Mouse (Mus musculus) CH12.LX (cell line): ENCODE data around the gene Rprd1b. TPM values are rescaled to one million over a fixed set of nuclear protein-coding genes. Genes with fewer than 3 reads are reported as not detected.

Experiments used
- DNase-seq: peaks from one replicate; pipeline ENCODE4 v3.0.0-alpha.2; 2013; ENCODE audit errors: extremely low read depth
- H3K27ac ChIP-seq: 2 replicates; pipeline ENCODE4 v1.5.1; 2012; ENCODE audit warnings: low read depth, mild to moderate bottlenecking, control low read depth, moderate library complexity; ENCODE audit not compliant: insufficient read depth
- H3K27me3 ChIP-seq: replicated peaks from 2 replicates; pipeline ENCODE3; 2012; ENCODE audit warnings: inconsistent platforms
- H3K36me3 ChIP-seq, 2 experiments: replicated peaks in 1 of 2; 2 replicates each; pipeline versions ENCODE3 to v1.6.1; 2012; ENCODE audit warnings: inconsistent platforms in 1 of 2, low read length in 1 of 2, mild to moderate bottlenecking in 1 of 2, mixed read lengths in 1 of 2, moderate library complexity in 1 of 2; ENCODE audit not compliant: control insufficient read depth in 1 of 2, insufficient read depth in 1 of 2
- H3K4me1 ChIP-seq, 2 experiments: 2 replicates each; pipeline ENCODE4 v1.6.1; 2012; ENCODE audit warnings: inconsistent platforms in 1 of 2, moderate library complexity in 1 of 2; ENCODE audit not compliant: insufficient read depth in 2 of 2, control insufficient read depth in 1 of 2
- H3K4me2 ChIP-seq: 2 replicates; pipeline ENCODE4 v1.6.1; 2012; ENCODE audit warnings: low read depth, mild to moderate bottlenecking, control low read depth; ENCODE audit not compliant: poor library complexity, insufficient read depth, severe bottlenecking
- H3K4me3 ChIP-seq, 3 experiments: fragments of 150-350 bp in 1 of 3; sonication (generic) in 1 of 3; replicated peaks in 1 of 3; 2 replicates each; pipeline versions ENCODE3 to v1.5.1; 2011 to 2012; ENCODE audit warnings: low read depth in 2 of 3, low read length in 2 of 3, mild to moderate bottlenecking in 2 of 3, moderate library complexity in 2 of 3, control low read depth in 1 of 3, improper control_type of control experiment in 1 of 3, inconsistent platforms in 1 of 3, mixed read lengths in 1 of 3; ENCODE audit not compliant: poor library complexity in 1 of 3
- H3K79me2 ChIP-seq: replicated peaks from 2 replicates; pipeline ENCODE4 v1.6.1; 2012; ENCODE audit warnings: mild to moderate bottlenecking, moderate library complexity; ENCODE audit not compliant: control insufficient read depth, poor library complexity, insufficient read depth, severe bottlenecking; ENCODE audit errors: extremely low read depth
- H3K9ac ChIP-seq: 2 replicates; pipeline ENCODE4 v1.6.1; 2012; ENCODE audit warnings: low read depth, mild to moderate bottlenecking, control low read depth, moderate library complexity; ENCODE audit not compliant: insufficient read depth
- H3K9me3 ChIP-seq: replicated peaks from 2 replicates; pipeline ENCODE3; 2012; ENCODE audit warnings: low read length, inconsistent platforms, mixed read lengths
- BHLHE40 ChIP-seq: IDR thresholded peaks from 2 replicates; pipeline ENCODE4 v1.6.1; 2011; ENCODE audit warnings: mild to moderate bottlenecking, low read depth, low read length, improper control_type of control experiment
- CHD1 ChIP-seq: IDR thresholded peaks from 2 replicates; pipeline ENCODE4 v1.6.1; 2012; ENCODE audit warnings: low read depth, low read length, improper control_type of control experiment, inconsistent platforms
- CHD2 ChIP-seq: IDR thresholded peaks from 2 replicates; pipeline ENCODE4 v1.6.1; 2011; ENCODE audit warnings: low read length, improper control_type of control experiment
- CTCF ChIP-seq, 2 experiments: IDR thresholded peaks in 1 of 2; conservative IDR thresholded peaks in 1 of 2; 2 replicates each; pipeline ENCODE4 v1.5.1; 2011 to 2012; ENCODE audit warnings: low read depth in 2 of 2, low read length in 2 of 2, improper control_type of control experiment in 1 of 2, inconsistent platforms in 1 of 2, mild to moderate bottlenecking in 1 of 2, moderate library complexity in 1 of 2
- E2F4 ChIP-seq: IDR thresholded peaks from 2 replicates; pipeline ENCODE4 v1.6.1; 2011; ENCODE audit warnings: low read depth, low read length, improper control_type of control experiment; ENCODE audit not compliant: insufficient replicate concordance
- ELF1 ChIP-seq: IDR thresholded peaks from 2 replicates; pipeline ENCODE4 v1.6.1; 2014; ENCODE audit warnings: low read depth, mild to moderate bottlenecking, inconsistent platforms, low read length, improper control_type of control experiment
- EP300 ChIP-seq: IDR thresholded peaks from 2 replicates; pipeline ENCODE4 v1.6.1; 2011; ENCODE audit warnings: low read length, improper control_type of control experiment
- GABPA ChIP-seq: IDR thresholded peaks from 2 replicates; pipeline ENCODE4 v1.6.1; 2012; ENCODE audit warnings: low read depth, low read length, improper control_type of control experiment, inconsistent platforms; ENCODE audit not compliant: insufficient replicate concordance
- HCFC1 ChIP-seq: IDR thresholded peaks from 2 replicates; pipeline ENCODE4 v1.6.1; 2012; ENCODE audit warnings: low read depth, mild to moderate bottlenecking, inconsistent platforms, low read length, improper control_type of control experiment
- IRF4 ChIP-seq: IDR thresholded peaks from 2 replicates; pipeline ENCODE4 v1.6.1; 2014; ENCODE audit warnings: low read depth, mild to moderate bottlenecking, inconsistent platforms, low read length, improper control_type of control experiment
- KAT2A ChIP-seq: IDR thresholded peaks from 2 replicates; pipeline ENCODE4 v1.6.1; 2012; ENCODE audit warnings: low read length, improper control_type of control experiment, inconsistent platforms; ENCODE audit not compliant: insufficient replicate concordance
- MAFK ChIP-seq: IDR thresholded peaks from 2 replicates; pipeline ENCODE4 v1.6.1; 2011; ENCODE audit warnings: low read length, improper control_type of control experiment; ENCODE audit not compliant: insufficient replicate concordance
- MAX ChIP-seq: IDR thresholded peaks from 2 replicates; pipeline ENCODE4 v1.6.1; 2011; ENCODE audit warnings: low read length, improper control_type of control experiment
- MAZ ChIP-seq: IDR thresholded peaks from 2 replicates; pipeline ENCODE4 v1.6.1; 2012; ENCODE audit warnings: low read depth, mild to moderate bottlenecking, inconsistent platforms, low read length, improper control_type of control experiment, moderate library complexity
- MXI1 ChIP-seq: IDR thresholded peaks from 2 replicates; pipeline ENCODE4 v1.6.1; 2011; ENCODE audit warnings: mild to moderate bottlenecking, low read depth, low read length, improper control_type of control experiment
- NELFE ChIP-seq: IDR thresholded peaks from 2 replicates; pipeline ENCODE4 v1.6.1; 2011; ENCODE audit warnings: low read depth, low read length, improper control_type of control experiment
- NRF1 ChIP-seq: IDR thresholded peaks from 2 replicates; pipeline ENCODE4 v1.6.1; 2014; ENCODE audit warnings: low read depth, mild to moderate bottlenecking, inconsistent platforms, low read length, improper control_type of control experiment, moderate library complexity
- PAX5 ChIP-seq: IDR thresholded peaks from 2 replicates; pipeline ENCODE4 v1.6.1; 2012; ENCODE audit warnings: low read length, inconsistent platforms, mixed read lengths
- POLR2A ChIP-seq: IDR thresholded peaks from 2 replicates; pipeline ENCODE4 v1.6.1; 2011; ENCODE audit warnings: low read depth, mild to moderate bottlenecking, improper control_type of control experiment, low read length
- RAD21 ChIP-seq: IDR thresholded peaks from 2 replicates; pipeline ENCODE4 v1.6.1; 2011; ENCODE audit warnings: low read depth, mild to moderate bottlenecking, low read length, improper control_type of control experiment, moderate library complexity
- TCF12 ChIP-seq: IDR thresholded peaks from 2 replicates; pipeline ENCODE4 v1.6.1; 2014; ENCODE audit warnings: low read depth, mild to moderate bottlenecking, inconsistent platforms, low read length, improper control_type of control experiment
- USF1 ChIP-seq: IDR thresholded peaks from 2 replicates; pipeline ENCODE4 v1.6.1; 2014; ENCODE audit warnings: low read depth, mild to moderate bottlenecking, inconsistent platforms, low read length, improper control_type of control experiment
- USF2 ChIP-seq: conservative IDR thresholded peaks from 2 replicates; pipeline ENCODE4 v1.6.1; 2011; ENCODE audit warnings: low read depth, low read length, improper control_type of control experiment
- ZKSCAN1 ChIP-seq: IDR thresholded peaks from 2 replicates; pipeline ENCODE4 v1.6.1; 2012; ENCODE audit warnings: low read depth, inconsistent platforms, low read length, improper control_type of control experiment, borderline replicate concordance
- ZMIZ1 ChIP-seq: IDR thresholded peaks from 2 replicates; pipeline ENCODE4 v1.6.1; 2012; ENCODE audit warnings: low read depth, mild to moderate bottlenecking, inconsistent platforms, low read length, improper control_type of control experiment
- dilution Hi-C: fragments of 300-500 bp; cut with MboI; formaldehyde crosslinking; loops from 2 replicates; pipeline ENCODE4 v1.14.3; 2020; ENCODE audit warnings: low sequenced_read_pairs; ENCODE audit not compliant: extremely low pct_unique_long_range_greater_than_20kb, extremely low pct_ligation_motif_present
- in situ Hi-C: fragments of 300-500 bp; cut with MboI; formaldehyde crosslinking; loops from 3 replicates; pipeline ENCODE4 v1.14.3; 2019; ENCODE audit warnings: low sequenced_read_pairs, low pct_ligation_motif_present, low pct_unique_long_range_greater_than_20kb, mixed read lengths
- polyA plus RNA-seq: library from polyadenylated mRNA; unstranded; fragments of >175 nt; gene quantifications from 2 replicates; pipeline ENCODE4 v1.2.1, GENCODE M21; 2012; ENCODE audit warnings: low read depth; ENCODE audit not compliant: insufficient read length
- total RNA-seq, 2 experiments: library from RNA; depleted of rRNA; stranded (reverse); fragments of 300-350 nt in 1 of 2; fragments of >200 nt in 1 of 2; gene quantifications; 2 replicates each; pipeline ENCODE4 v1.2.3; 2012 to 2014

Rprd1b gene
- total and polyA plus RNA-seq, 3 experiments: 11.8 to 33.1 (median 16.4) TPM

GRCm38 (mm10) chr2:158120211-158120610 is 91.9 kb downstream of the Rprd1b start:
- Histone ChIP-seq H3K9ac (no peak overlapping the region), H3K4me3 (no peak overlapping the region), H3K4me2 (no peak overlapping the region), H3K4me1 (peaks cover 0 to 10% of the 10 kb centered on the region in 2 experiments; a peak in 1 of 4 replicates), H3K36me3 (no peaks in the 10 kb centered on the region), H3K27ac (no peak overlapping the region), H3K27me3 (peaks cover 71% of the 10 kb centered on the region), H3K9me3 (peaks cover under 1% of the 10 kb centered on the region), H3K79me2 (no peaks in the 10 kb centered on the region)
- dilution Hi-C loops (no loop called here), in situ Hi-C loops (no loop called here)
- TF ChIP-seq USF1 (no peak), MAFK (no peak), ZKSCAN1 (no peak), NELFE (no peak), CHD1 (no peak), ELF1 (no peak), MXI1 (no peak), ZMIZ1 (no peak), IRF4 (no peak)
- no peak for DNase-seq

GRCm38 (mm10) chr2:158120868-158121267 is 92.6 kb downstream of the Rprd1b start:
- Histone ChIP-seq H3K36me3 (no peaks in the 10 kb centered on the region), H3K79me2 (no peaks in the 10 kb centered on the region), H3K27me3 (peaks cover 73% of the 10 kb centered on the region), H3K9me3 (peaks cover 7% of the 10 kb centered on the region), H3K4me2 (no peak overlapping the region), H3K4me3 (no peak overlapping the region), H3K9ac (no peak overlapping the region), H3K27ac (no peak overlapping the region), H3K4me1 (peaks cover 0 to 9% of the 10 kb centered on the region in 2 experiments; a peak in 1 of 4 replicates)
- in situ Hi-C loops: no loop called here
- TF ChIP-seq RAD21 (no peak), MAZ (no peak), MAX (no peak), CHD2 (no peak), NRF1 (no peak), CTCF (conservative IDR thresholded peaks at IDR 0.05 in 1 of 2, IDR thresholded peaks at IDR 0.05 in 1 of 2; ENCODE audit: low read depth in 2 of 2, low read length in 2 of 2) (no peak), KAT2A (no peak), POLR2A (no peak), E2F4 (no peak), USF2 (no peak), TCF12 (no peak), ZKSCAN1 (no peak), PAX5 (no peak), GABPA (no peak), HCFC1 (no peak), EP300 (no peak), NELFE (no peak), BHLHE40 (no peak)
- DNase-seq: no peak
- dilution Hi-C loops: no loop called here
